Mouse (Mus musculus) hindbrain, embryonic 14.5 days (tissue): Measurements from ENCODE around the gene Use1. TPM values are rescaled to one million over a fixed set of nuclear protein-coding genes. Genes with fewer than 3 reads are reported as not detected.
"Not testable (repeated sequence)": the region's sequence is repeated elsewhere in the genome, so short reads cannot be mapped to it uniquely, and the experiment has no call there.

Experiments
- ATAC-seq: fragments of 200-750 bp; cut with Nextera tagmentation; 2 replicates; pipeline ENCODE4 v1.8.0; 2017; ENCODE audit warnings: moderate number of reproducible peaks, mild to moderate bottlenecking, moderate TSS enrichment, moderate library complexity; ENCODE audit not compliant: low FRiP score
- DNase-seq: peaks from one replicate; pipeline ENCODE4 v3.0.0-alpha.2; 2015; ENCODE audit warnings: low spot score
- H3K27ac ChIP-seq: fragments of 300-500 bp; sonication (generic); 2 replicates; pipeline ENCODE4 v1.5.1; 2014; ENCODE audit warnings: mild to moderate bottlenecking, moderate library complexity
- H3K27me3 ChIP-seq: fragments of 300-500 bp; sonication (generic); 2 replicates; pipeline ENCODE4 v1.6.1; 2014; ENCODE audit warnings: mild to moderate bottlenecking, low read length, mixed read lengths; ENCODE audit not compliant: control insufficient read depth, insufficient read depth
- H3K36me3 ChIP-seq: fragments of 300-500 bp; sonication (generic); replicated peaks from 2 replicates; pipeline ENCODE4 v1.6.1; 2014; ENCODE audit not compliant: control insufficient read depth, insufficient read depth
- H3K4me1 ChIP-seq: fragments of 300-500 bp; sonication (generic); replicated peaks from 2 replicates; pipeline ENCODE4 v1.6.1; 2014; ENCODE audit warnings: antibody characterized with exemption, low read length, mixed read lengths; ENCODE audit not compliant: control insufficient read depth, insufficient read depth
- H3K4me2 ChIP-seq: fragments of 300-500 bp; sonication (generic); replicated peaks from 2 replicates; pipeline ENCODE4 v1.6.1; 2014; ENCODE audit warnings: mild to moderate bottlenecking, moderate library complexity
- H3K4me3 ChIP-seq: fragments of 300-500 bp; sonication (generic); replicated peaks from 2 replicates; pipeline ENCODE4 v1.5.1; 2014; ENCODE audit warnings: mild to moderate bottlenecking, low read length
- H3K9ac ChIP-seq: fragments of 300-500 bp; sonication (generic); 2 replicates; pipeline ENCODE4 v1.6.1; 2014
- H3K9me3 ChIP-seq: fragments of 300-500 bp; sonication (generic); 2 replicates; pipeline ENCODE4 v1.6.1; 2016; ENCODE audit warnings: low read length; ENCODE audit not compliant: control insufficient read depth
- WGBS: fragments of 180-500 bp; shearing (Covaris S2); extraction: QIAGEN DNeasy Blood & Tissue Kit; methylation state at CpG from one replicate; pipeline ENCODE4 v1.1.7; 2014; 5-methylcytosine and 5-hydroxymethylcytosine counted together
- polyA plus RNA-seq: library from polyadenylated mRNA; unstranded; fragments of >200 nt; fragmentation: Nextera tagmentation; extraction: Ambion mirVana; gene quantifications from 2 replicates; pipeline ENCODE4 v1.2.1, GENCODE M21; 2014

The Use1 gene
- polyA plus RNA-seq = 112 and 126 TPM in 2 replicates

- H3K4me1 ChIP-seq = peaks cover 21% of the 10 kb centered on the region
- ATAC-seq (peak; percentile 81), DNase-seq (peak; percentile 91)
- H3K36me3 ChIP-seq = peaks cover 19% of the 10 kb centered on the region
- H3K4me3 ChIP-seq = peak within 1 kb of the TSS; percentile 60
- under 1% methylated on average over 56 of the region's 56 CpGs for WGBS
- H3K9ac ChIP-seq = peak within 1 kb of the TSS; percentile 73
- peak within 1 kb of the TSS; percentile 96 for H3K27ac ChIP-seq
- H3K4me2 ChIP-seq = peak within 1 kb of the TSS; percentile 65
- H3K9me3 ChIP-seq = no peaks in the 10 kb centered on the region
- H3K27me3 ChIP-seq = no peaks in the 10 kb centered on the region
These were observed at the start of gene Use1 for GRCm38 (mm10) chr8:71366771-71367528. Gene Use1, plus strand, starts transcription at chr8:71366848.

GRCm38 (mm10) chr8:71318610-71319009, 48.0 kb upstream of the Use1 start:
- H3K4me2 ChIP-seq, H3K9me3 ChIP-seq, DNase-seq, H3K4me1 ChIP-seq, ATAC-seq, H3K9ac ChIP-seq, H3K27ac ChIP-seq, H3K4me3 ChIP-seq, H3K27me3 ChIP-seq: not testable (repeated sequence)
- H3K36me3 ChIP-seq = peaks cover 33% of the 10 kb centered on the region
- 81% methylated on average over 5 of the region's 5 CpGs for WGBS

- not testable (repeated sequence) for H3K4me3 ChIP-seq, H3K9ac ChIP-seq, ATAC-seq, DNase-seq, H3K27me3 ChIP-seq, H3K27ac ChIP-seq, H3K9me3 ChIP-seq, H3K4me1 ChIP-seq, H3K4me2 ChIP-seq
- WGBS = 90% methylated on average over 2 of the region's 2 CpGs
- peaks cover 45% of the 10 kb centered on the region for H3K36me3 ChIP-seq
These were observed 46.9 kb upstream of the Use1 start for GRCm38 (mm10) chr8:71319760-71320159.

- Histone ChIP-seq H3K4me2 (no peak overlapping the region), H3K9me3 (no peaks in the 10 kb centered on the region), H3K4me3 (no peak overlapping the region), H3K4me1 (no peaks in the 10 kb centered on the region), H3K27me3 (no peaks in the 10 kb centered on the region), H3K9ac (no peak overlapping the region), H3K27ac (no peak overlapping the region), H3K36me3 (peaks cover 62% of the 10 kb centered on the region)
- ATAC-seq (no peak), DNase-seq (no peak)
- 91% methylated on average over 3 of the region's 3 CpGs for WGBS
These were observed 43.7 kb upstream of the Use1 start for GRCm38 (mm10) chr8:71322939-71323338.

- DNase-seq (no peak), ATAC-seq (no peak)
- Histone ChIP-seq H3K9me3 (no peaks in the 10 kb centered on the region), H3K9ac (no peak overlapping the region), H3K4me1 (no peaks in the 10 kb centered on the region), H3K4me2 (no peak overlapping the region), H3K27me3 (no peaks in the 10 kb centered on the region), H3K4me3 (no peak overlapping the region), H3K36me3 (peaks cover 81% of the 10 kb centered on the region), H3K27ac (no peak overlapping the region)
- 95% methylated on average over 1 of the region's 1 CpGs for WGBS
These were observed 41.8 kb upstream of the Use1 start for GRCm38 (mm10) chr8:71324848-71325247.

- ATAC-seq, H3K9me3 ChIP-seq, H3K4me2 ChIP-seq, H3K9ac ChIP-seq, H3K4me1 ChIP-seq, H3K27ac ChIP-seq, DNase-seq, H3K27me3 ChIP-seq, H3K4me3 ChIP-seq: not testable (repeated sequence)
- H3K36me3 ChIP-seq = peaks cover 61% of the 10 kb centered on the region
- WGBS = 93% methylated on average over 6 of the region's 6 CpGs
These were observed 28.8 kb upstream of the Use1 start for GRCm38 (mm10) chr8:71337834-71338233.

GRCm38 (mm10) chr8:71340625-71341024, 26.0 kb upstream of the Use1 start:
- WGBS = 79% methylated on average over 5 of the region's 5 CpGs
- H3K4me3 ChIP-seq = no peak overlapping the region
- no peak overlapping the region for H3K27ac ChIP-seq
- no peak overlapping the region for H3K9ac ChIP-seq
- no peak for DNase-seq
- H3K9me3 ChIP-seq = no peaks in the 10 kb centered on the region
- no peak for ATAC-seq
- H3K4me2 ChIP-seq = no peak overlapping the region
- H3K27me3 ChIP-seq = no peaks in the 10 kb centered on the region
- no peaks in the 10 kb centered on the region for H3K4me1 ChIP-seq
- peaks cover 70% of the 10 kb centered on the region for H3K36me3 ChIP-seq

GRCm38 (mm10) chr8:71346581-71346980, 20.1 kb upstream of the Use1 start:
- ATAC-seq = no peak
- WGBS = 80% methylated on average over 1 of the region's 1 CpGs
- H3K4me2 ChIP-seq = no peak overlapping the region
- H3K9me3 ChIP-seq = no peaks in the 10 kb centered on the region
- no peak for DNase-seq
- peaks cover 88% of the 10 kb centered on the region for H3K36me3 ChIP-seq
- H3K9ac ChIP-seq = no peak overlapping the region
- no peak overlapping the region for H3K4me3 ChIP-seq
- no peak overlapping the region for H3K27ac ChIP-seq
- no peaks in the 10 kb centered on the region for H3K27me3 ChIP-seq
- H3K4me1 ChIP-seq = no peaks in the 10 kb centered on the region

- no peak overlapping the region for H3K4me3 ChIP-seq
- H3K4me1 ChIP-seq = no peaks in the 10 kb centered on the region
- H3K27ac ChIP-seq = no peak overlapping the region
- peaks cover 98% of the 10 kb centered on the region for H3K36me3 ChIP-seq
- H3K9ac ChIP-seq = no peak overlapping the region
- 67% methylated on average over 3 of the region's 3 CpGs for WGBS
- no peak for DNase-seq
- no peaks in the 10 kb centered on the region for H3K27me3 ChIP-seq
- no peaks in the 10 kb centered on the region for H3K9me3 ChIP-seq
- no peak overlapping the region for H3K4me2 ChIP-seq
- ATAC-seq = no peak
These were observed 15.5 kb upstream of the Use1 start for GRCm38 (mm10) chr8:71351117-71351516.
